Mouse (Mus musculus): ENCODE data around the gene Smarcd1.
A peak's percentile ranks its signal among the peaks of the same experiment; 100 is the strongest.
"Not testable (repeated sequence)": the region's sequence is repeated elsewhere in the genome, so short reads cannot be mapped to it uniquely, and the experiment has no call there.

The Smarcd1 gene

DNA sequence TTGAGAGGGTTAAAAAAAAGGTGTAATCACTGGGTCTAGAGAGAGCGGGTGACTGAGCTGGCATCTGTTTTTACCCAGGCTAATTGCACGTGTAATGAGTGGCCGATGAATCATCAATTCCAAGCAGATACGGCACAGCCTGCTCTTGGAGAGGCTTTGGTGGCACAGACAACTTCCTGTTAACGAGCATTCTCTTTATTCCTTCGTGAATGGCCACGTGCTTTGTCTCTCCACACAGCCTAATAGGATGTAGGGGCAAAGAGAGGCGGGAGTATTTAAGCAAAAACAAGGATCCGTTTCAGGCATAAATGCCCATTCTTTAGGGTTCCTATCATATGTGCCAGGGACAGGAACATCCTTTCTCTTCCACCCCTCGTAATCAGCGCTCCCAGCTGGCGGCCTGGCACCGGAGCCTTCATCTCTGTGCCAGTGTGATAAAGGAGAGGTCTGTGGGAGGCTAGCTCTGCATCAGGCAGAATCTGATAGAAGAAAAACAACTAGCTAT is 13.5 kb downstream of the Smarcd1 start:
- peak; percentile 61 to 71 for DNase-seq

DNA sequence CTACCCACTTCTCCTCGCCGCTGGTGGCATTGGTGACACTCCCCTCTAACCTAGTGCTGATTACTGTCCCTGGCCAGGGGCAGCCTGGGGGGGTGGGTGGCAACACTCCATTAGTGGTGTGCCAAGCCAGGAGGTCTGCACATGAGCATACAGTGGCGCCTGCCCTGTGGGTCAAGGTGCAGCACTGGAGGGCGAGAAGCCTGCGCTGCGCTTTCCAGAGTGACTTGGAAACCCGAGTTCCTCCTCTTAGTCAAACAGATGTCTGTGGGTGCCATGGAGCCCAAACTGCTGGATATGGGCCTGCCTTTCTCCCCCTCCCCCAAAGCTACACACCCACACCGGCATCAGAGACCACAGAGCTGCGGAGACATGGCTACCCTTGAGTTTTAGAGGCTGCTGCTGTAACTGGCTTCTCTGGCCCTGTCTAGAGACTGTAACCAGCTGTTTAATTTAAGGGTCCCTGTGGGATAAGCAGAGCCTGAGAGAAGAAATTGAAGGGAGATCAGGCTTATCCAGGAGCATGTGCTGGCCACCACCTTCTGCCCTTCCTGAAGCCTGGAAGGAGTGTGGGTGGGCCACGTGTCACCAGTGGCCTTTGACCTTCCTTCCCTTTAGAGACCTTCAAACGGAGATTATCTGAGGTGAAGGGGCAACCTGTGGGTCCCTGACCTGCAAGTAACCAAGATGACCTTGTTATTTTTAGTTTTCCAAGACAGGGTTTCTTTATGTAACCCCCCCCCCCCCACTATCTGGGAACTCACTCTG is 14.2 kb downstream of the Smarcd1 start:
- DNase-seq, result peak; percentile 36 to 40

DNA sequence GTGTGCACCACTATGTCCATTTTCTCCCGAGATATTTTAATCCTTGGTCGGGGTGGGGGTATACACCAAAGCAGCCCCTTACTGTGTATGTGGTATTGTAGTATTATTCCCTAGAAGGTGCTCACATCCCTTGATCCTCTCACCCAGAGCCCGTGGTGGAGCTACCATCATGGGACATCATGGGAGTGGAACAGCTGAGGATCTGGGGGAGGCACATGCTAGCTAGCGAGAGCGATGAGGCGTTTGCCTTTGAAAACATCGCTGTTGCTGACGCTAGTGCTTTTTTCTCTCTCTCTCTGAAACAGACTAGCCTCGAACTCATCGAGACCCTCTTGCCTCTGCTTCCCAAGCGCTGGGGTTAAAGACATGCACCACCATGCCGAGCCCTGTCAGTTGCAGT is 14.9 kb downstream of the Smarcd1 start:
- DNase-seq, result peak; percentile 43 to 48

DNA sequence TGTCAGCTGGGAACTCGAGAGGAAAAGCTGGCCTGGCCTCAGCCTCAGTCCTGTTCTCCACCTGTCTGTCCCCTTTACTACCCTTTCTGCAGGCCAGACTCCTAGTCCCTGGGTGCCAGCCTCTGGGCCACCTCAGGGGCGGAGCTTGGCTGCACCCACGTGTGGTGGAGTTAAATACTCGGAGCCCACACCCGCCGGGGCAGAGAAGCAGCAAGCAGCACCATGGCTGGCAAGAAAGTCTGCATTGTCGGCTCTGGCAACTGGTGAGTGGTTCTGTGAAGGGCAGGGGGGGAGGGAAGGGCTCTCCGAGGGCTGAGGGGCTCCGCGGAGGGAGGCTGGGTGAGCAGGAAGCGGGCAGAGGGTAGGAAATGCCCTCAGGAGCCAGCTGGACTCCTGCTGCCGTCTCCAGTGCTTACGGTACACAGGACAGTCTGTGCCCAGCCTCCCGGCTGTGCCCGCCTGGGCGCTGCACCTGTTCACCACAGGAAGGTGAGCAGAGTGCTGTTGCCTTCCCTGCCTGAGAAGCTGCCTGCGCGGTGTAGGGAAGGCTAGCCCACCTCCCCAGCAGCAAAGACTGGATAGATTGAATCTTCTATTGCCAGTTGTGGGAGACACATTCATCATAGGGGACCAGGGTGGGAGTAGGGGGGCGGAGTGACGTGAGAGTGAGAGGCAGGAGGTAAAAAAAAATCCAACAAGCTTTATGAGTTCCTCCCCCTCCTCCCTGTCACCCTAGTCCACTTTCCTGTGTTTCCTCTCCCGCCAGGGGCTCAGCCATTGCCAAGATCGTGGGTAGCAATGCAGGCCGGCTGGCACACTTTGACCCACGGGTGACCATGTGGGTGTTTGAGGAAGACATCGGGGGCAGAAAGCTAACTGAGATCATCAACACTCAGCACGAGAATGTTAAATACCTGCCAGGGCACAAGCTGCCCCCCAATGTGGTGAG is 15.7 kb downstream of the Smarcd1 start, which contains the start of gene Gpd1:
TSS of gene Gpd1 (plus strand) at position 130 of the 949 bp plus-strand sequence.
- DNase-seq, result peak; percentile 86 to 92

DNA sequence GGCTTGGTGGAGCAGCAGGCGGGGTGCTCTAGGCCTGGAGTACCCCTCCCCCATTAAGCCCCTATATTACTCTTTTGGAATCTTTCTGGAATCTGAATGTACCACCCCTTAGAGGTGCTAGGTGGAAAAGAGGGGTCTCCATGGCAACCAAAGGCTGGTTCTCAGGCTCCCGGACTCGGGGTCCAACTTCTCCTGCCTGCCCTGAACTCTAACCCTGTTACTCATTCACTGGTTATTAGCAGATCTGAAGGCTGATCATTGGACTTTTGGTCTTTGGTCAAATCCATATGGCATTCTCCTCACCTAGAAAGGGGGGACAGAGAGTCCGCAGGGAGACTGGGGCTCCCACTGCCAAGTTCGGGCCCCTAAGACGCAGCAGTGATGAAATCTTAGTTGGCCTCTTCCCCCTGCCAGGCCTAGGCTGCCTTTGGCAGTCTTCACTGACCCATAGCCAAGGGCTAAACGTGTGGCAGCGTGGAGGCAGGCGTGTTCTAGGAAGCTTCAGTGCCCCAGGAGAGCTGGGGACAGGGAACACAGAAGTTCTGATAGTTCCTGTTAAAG is 16.6 kb downstream of the Smarcd1 start:
- peak; percentile 67 to 68 for DNase-seq

DNA sequence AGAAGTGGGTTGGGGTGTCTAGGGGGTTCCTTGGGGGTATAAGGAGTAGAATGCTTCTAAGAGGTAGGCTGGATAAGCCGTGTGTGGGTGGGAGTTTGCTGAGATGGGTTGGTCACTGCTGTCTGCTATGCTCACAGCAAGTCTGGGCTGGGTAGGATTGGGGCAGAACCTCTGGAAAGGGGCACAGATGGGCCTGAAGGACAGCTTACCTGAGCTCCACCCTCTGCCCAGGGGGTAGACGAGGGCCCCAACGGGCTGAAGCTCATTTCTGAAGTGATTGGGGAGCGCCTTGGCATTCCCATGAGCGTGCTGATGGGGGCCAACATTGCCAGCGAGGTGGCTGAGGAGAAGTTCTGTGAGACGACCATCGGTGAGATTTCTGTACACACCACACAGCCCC is 17.9 kb downstream of the Smarcd1 start:
- no peak for DNase-seq

DNA sequence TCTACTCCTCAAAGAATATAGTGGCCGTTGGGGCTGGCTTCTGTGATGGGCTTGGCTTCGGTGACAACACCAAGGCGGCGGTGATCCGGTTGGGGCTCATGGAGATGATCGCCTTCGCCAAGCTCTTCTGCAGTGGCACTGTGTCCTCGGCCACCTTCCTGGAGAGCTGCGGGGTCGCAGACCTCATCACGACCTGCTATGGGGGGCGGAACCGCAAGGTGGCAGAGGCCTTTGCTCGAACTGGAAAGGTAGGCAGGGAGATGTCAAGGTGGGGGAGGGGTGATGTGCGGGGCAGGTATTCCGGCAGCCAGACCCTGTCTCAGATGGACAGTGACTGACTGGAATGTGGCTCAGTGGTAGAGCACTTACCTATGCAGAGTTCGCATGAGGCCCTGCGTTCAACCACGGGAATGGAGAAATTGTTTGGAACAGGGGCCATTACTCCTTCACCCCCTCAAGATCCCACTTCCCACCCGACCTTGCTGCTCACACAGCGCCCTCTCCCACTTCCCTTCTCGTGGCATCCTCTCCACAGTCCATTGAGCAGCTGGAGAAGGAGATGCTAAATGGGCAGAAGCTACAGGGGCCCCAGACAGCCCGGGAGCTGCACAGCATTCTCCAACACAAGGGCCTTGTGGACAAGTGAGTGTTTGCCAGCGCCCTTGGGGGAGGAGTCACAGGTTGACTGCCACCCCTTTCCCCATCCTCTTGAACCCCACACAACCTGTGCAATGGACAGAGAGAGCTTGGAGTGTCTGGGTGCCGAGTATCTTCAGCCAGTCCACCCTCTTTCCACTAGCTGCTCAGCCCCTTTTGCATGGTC is 20.2 kb downstream of the Smarcd1 start:
- peak in 1 of 2 experiments; percentile 38 for DNase-seq

DNA sequence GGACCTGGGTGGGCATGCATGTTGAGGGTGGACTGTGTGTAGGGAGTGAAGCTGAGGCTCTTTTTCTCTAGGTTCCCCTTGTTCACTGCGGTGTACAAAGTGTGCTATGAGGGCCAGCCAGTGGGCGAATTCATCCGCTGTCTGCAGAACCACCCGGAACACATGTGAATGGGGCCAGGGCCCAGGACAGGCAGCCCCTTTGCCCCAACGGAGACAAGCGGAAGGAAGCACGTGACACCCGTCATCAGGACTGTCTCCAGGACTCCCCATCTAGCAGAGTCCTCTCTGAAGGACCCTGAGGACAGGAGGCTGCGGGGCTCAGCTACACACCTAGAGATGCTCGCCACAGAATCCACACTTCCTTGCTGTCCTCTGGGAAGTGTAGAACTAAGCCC is 21.2 kb downstream of the Smarcd1 start:
- peak; percentile 41 to 45 for DNase-seq

DNA sequence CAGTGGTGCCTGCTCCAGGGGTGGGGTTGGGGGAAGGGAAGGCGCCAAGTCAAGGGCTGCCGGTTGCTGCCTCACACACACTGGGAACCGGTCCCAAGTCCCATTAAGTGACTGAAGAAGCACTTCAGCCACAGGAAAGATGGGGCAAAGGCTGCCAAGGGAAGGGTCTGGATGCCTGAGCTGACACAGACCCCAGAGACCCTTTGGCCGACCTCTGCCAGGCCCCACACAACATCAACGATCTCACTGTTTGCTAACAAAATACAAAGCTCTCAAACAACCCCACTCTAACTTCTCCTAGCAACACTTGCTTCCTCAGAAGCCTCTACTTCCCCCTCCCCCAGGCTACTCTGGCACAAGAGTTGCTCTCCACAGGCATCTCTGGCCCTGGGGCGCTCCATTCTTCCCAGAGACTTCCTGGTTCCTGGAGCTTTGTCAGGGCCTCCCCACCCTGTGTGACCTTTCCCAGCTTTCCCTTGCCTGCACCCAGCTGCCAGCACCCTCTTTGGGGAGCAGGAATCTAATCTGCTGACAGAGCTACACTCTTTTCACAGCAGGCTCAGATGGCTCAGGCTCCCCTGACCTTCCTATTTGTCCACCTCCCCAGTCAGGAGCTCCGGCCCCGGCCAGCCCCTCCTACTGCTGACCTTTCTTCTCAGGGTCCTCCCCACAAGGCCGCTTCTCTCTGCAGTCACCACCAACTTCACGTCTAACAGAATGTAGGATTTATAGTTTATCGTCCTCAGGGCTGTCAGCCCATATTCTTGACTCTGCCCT is 21.8 kb downstream of the Smarcd1 start:
- DNase-seq, result peak; percentile 65 to 67

DNA sequence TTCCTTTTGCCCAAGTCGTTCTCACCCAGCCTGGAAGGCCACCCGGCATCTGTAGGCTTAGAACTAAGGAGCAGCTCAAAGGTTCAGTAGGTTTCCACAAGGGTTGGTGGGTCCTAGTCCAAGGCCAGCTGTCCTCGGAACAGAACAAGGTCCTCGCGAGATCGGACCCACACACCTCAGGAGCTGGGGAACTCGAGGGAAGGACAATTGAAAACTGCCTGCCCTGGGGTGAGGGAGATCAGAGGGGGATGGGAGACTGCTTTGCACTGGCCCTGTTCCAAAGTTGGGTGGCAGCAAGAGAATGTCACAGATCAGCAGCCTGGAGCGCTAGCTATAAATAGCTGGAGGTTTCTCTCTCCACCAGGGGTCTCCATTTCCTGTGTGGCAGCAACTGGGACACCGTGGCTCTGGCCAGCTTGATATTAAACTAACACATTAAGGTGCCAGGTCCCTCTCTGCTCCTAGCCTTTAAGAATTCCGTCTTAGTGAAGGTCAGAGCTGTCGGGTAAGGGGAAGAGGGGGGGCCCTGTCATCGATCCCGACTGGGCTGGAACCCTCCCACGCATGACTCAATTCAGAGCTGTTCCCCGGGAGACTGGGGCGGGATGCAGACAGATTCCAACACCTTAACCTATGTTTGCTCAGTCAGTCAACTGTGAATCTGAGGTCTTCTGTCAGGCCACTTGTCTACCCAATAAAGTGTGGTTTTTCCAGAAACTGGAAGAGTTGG is 22.5 kb downstream of the Smarcd1 start:
- peak; percentile 74 for DNase-seq

DNA sequence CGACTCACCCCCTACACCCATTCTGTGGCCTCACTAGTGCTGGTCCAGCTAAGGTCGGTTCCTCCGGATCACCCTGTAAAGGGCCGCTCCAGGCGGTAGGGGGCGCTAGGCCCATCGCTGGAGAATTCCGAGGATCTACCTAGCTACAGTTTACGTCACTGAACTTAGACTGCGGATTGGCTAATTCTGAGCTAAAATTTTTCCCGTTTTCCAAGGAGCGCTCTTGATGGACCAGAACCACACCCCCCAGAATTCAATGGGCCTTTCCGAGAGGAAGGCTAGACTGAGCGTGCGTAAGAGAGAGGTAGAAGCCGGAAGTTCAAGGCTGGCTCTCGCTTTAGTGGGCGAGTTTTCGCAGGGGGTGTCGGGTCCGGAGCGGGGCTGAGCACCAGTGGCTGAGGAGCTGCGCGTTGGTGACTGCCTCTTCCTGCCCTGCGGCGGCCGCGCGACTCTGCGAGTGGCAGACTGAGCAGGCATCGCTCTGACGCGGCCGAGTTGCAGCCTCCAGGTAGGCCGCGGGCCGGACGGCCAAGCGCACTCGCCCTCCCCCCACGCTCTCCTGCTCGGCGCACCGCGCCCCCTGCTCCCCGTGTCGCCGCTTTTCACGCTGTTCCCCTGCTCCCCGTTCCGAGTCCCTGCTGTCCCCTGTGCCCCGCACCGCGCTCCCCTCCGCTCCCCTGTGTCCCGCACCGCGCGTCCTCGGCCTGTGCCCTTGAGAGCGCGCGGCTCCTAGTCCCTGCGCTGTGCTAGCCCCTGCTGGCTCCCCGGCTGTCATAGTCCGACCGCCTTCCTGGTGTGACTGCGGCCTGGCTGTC is 23.6 kb downstream of the Smarcd1 start, which contains the start of gene Cox14:
TSS of gene Cox14 (plus strand) at position 278 of the 815 bp plus-strand sequence.
- peak; percentile 95 to 97 for DNase-seq

DNA sequence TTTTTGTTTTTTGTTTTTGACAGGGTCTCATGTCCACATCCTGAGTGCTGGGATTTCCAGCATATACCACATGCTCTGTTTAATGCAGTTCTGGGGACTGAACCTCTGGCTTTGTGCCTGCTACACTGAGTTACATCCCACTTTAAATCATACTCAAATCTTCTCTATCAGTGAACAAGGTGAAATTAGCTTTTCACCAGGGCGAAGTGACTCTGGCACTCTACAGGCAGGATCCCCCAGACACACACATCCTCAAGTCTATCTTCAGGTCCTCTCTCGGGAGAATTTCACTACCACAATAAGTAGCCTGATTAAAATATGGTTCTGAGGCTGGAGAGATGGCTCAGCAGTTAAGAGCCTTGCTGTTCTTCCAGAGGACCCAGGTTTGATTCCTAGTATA is 24.6 kb downstream of the Smarcd1 start:
- DNase-seq, result no peak

DNA sequence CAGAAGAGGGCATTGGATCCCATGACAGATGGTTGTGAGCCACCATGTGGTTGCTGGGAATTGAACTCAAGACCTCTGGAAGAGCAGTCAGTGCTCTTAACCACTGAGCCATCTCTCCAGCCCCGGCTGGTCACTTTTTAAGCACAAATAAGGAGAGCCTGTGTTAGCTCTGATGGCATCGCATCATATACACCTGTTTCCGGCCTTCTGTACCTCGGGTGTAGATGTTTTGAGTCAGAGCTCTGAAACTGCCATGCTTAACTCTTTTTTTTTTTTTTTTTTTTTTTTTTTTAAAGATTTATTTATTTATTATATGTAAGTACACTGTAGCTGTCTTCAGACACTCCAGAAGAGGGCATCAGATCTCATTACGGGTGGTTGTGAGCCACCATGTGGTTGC is 25.1 kb downstream of the Smarcd1 start:
- DNase-seq, result not testable (repeated sequence)

DNA sequence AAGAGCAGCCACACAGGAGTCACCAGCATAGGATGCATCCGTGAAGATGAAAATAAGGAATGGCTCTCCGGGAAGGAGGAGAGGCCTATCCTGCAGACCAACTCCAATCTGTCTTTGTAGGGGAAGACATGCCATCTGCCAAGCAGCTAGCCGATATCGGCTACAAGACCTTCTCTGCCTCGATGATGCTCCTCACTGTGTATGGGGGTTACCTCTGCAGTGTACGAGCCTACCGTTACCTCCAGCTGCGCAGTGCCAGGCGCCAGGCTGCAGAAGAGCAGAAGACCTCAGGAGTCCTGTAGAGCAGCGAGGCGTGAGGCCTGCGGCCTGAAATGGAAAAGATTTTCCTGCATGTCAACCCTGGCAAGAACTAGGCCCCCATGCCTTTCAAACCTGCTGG is 25.6 kb downstream of the Smarcd1 start:
- peak in 1 of 2 experiments; percentile 32 for DNase-seq

DNA sequence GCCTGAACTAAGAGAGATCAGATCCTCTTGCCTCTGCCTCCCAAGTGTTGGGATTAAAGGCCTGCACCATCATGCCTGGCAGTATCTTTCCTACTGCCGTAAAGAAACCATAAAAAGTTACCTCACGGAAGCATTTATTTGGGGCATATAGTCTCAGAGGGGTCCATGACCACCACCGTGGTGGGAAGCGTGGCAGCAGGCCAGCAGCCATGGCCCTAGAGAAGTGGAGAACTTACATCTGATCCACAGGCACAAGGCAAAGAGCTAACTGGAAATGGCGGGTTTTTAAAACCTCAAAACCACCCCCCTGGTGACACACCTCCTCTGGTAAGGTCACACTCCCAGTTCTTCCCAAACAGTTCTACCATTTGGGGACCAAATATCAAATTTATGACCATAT is 26.3 kb downstream of the Smarcd1 start:
- DNase-seq, result peak in 1 of 2 experiments; percentile 41

DNA sequence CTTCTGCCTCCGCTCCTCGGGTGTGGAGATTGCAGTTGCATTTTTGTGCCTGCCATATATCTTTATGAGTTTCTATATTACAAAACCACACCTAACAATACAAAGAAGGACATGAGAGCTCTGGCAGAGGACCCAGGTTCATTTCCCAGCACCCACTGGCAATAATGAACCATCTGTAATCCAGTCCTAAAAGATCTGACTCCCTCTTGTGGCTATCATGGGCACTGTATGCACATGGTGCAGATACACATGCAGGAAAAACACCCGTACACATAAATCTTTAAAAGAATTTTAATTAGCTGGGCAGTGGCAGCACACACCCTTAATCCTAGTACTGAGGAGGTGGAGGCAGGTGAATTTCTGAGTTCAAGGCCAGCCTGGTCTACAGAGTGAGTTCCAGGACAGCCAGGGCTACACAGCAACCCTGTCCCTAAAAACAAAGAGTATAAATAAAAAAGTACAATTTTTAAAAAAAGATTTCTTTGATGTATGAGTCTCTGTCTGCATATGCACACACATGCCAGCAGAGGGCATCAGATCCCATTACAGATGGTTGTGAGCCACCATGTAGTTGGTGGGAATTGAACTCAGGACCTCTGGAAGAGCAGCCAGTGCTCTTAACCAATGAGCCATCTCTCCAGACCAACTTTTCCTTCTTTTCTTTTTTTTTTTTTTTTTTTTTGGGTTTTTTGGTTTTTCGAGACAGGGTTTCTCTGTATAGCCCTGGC is 27.3 kb downstream of the Smarcd1 start:
- no peak for DNase-seq

DNA sequence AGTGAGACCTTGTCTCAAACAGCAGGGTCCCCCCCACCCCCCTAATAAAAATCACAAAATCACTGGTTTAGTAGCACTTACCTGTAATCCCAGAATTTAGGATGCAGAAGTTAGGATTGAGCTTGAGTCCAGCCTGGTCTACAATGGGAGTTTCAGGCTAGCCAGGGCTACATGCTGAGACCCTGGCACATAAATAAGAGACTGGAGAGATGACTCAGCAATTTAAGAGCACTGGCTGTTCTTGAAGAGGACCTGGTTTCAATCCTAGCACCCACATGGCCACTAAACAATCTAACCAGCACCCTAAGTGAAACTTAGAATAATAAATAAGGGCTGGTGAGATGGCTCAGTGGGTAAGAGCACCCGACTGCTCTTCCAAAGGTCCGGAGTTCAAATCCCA is 29.2 kb downstream of the Smarcd1 start:
- DNase-seq, result no peak

DNA sequence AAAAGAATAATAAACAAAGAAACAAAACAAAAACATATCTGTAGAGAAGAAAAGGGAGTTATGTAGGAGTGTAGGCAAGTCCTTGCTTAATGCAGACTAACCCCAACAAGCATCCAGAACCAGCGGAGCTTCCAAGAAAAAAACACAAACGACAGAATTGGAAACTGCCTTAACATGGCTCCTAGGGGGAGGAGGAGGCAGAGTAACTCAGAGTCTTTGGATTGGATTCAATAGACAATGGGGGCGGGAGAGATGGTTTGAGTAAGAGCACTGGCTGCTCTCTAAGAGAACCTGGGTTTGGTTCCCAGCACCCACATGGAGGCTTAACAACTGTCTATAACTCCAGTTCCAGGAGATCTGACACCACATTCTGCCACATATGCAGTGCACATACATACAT is 29.7 kb downstream of the Smarcd1 start:
- DNase-seq, result no peak

DNA sequence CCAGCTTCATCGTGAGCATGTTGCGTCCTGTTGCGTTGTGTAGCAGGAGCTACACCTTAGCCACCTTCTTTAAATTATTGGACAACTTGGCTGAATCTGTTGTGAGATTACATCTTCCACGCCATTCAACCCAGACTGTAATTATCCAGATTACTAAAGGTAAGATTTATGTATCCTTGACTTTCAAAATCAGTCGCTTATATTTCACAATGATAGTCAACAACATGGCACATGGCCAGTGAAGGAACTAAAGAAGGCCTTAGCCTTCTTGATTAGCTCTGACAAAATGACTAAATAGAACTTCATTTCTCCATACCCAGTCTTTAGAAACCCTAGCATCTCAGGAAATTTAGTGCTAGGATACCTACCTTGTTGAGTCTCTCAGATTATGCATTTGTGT is 31.3 kb downstream of the Smarcd1 start:
- no peak for DNase-seq

Measured in cerebellum, postnatal 25 days (tissue).